ENCODE assay signal across 8 mouse cellular contexts in the genomic region with DNA sequence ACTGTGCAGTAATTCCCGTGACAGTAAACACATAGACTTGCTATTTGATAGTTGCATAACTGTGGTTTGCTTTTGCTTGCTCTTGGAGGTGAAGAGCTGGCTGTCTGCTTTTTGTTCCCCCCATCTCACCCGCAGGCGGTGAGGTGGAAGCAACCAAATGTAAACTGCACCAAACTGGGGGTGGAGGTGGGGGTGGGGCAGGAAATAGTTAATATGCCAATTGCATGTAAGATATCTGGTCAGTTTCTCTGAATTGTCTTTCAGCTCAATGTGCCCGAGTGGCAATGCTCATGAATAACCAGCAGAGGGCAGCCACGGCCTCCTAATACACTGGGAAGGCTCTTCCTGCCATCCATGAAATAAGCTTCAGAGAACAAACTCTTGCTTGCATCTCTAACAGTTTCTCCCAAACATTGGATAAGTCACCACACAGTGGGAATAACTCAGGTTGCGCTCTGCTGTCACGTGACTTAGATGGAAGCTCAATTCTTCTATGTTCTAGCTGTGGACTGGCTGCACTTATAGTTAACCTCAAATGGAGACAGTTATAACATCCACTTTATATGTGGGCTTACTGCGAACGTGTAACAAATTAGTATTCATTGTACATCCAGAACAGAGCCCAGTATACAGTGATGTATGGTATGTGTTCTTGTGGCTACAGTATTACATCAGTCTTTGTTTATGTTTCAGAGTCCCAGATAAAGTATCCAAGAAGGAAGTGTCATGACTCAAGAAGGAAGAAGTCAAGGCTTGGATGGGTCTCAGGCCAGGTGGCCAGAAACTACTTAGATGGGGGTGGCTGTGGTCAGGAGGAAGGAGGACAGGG.
DNase-seq lines count a peak whose midpoint lies in the region; ATAC-seq and TF ChIP-seq lines count a peak whose summit lies in the region.

No protein-coding gene starts in this region.

- no peak overlapping the region for H3K9ac ChIP-seq in embryonic facial prominence, embryonic 14.5 days (ENCODE audit: low read depth, low read length)
- H3K9ac ChIP-seq in lung, postnatal 0 days (replicated peaks; ENCODE audit: low read depth) = no peak overlapping the region

- ATAC-seq in CD4-positive, CD25-positive, alpha-beta regulatory T cell, adult 4 months = peak; percentile 51
- peak; percentile 50; the same call in 1 of the 2 replicates for ATAC-seq in embryonic facial prominence, embryonic 14.5 days (ENCODE audit: low read depth)
- peak; percentile 48 for ATAC-seq in lung, postnatal 0 days

- no peaks in the 10 kb centered on the region for H3K36me3 ChIP-seq in embryonic facial prominence, embryonic 14.5 days (ENCODE audit: control insufficient read depth, insufficient read depth, low read length)
- no peaks in the 10 kb centered on the region for H3K36me3 ChIP-seq in lung, postnatal 0 days (ENCODE audit: insufficient read depth, low read length)

- 0 out of 2 replicates have a peak, but pooled peaks have one; percentile 3 for TF ChIP-seq EP300 in lung, postnatal 0 days (IDR thresholded peaks at IDR 0.05)

- H3K4me3 ChIP-seq in embryonic facial prominence, embryonic 14.5 days (ENCODE audit: low read depth, low read length) = no peak overlapping the region
- no peak overlapping the region for H3K4me3 ChIP-seq in lung, postnatal 0 days (ENCODE audit: low read depth, low read length)

- H3K27me3 ChIP-seq in embryonic facial prominence, embryonic 14.5 days (replicated peaks; ENCODE audit: control insufficient read depth, insufficient read depth, low read length) = no peaks in the 10 kb centered on the region; the same call in 1 of the 2 replicates
- H3K27me3 ChIP-seq in lung, postnatal 0 days (replicated peaks; ENCODE audit: insufficient read depth, low read length) = no peaks in the 10 kb centered on the region

- H3K27ac ChIP-seq in embryonic facial prominence, embryonic 14.5 days (replicated peaks; ENCODE audit: low read depth, low read length) = no peak overlapping the region
- H3K27ac ChIP-seq in lung, postnatal 0 days (ENCODE audit: low read length) = no peak overlapping the region

- WGBS in embryonic facial prominence, embryonic 14.5 days = 23% methylated on average over 9 of the region's 9 CpGs
- 24% methylated on average over 9 of the region's 9 CpGs for WGBS in lung, postnatal 0 days

- H3K9me3 ChIP-seq in embryonic facial prominence, embryonic 14.5 days (ENCODE audit: control insufficient read depth, low read length) = no peaks in the 10 kb centered on the region
- H3K9me3 ChIP-seq in lung, postnatal 0 days (ENCODE audit: low read length) = no peaks in the 10 kb centered on the region

- intact Hi-C loops in heart, postnatal 14 days (cut with DNase I) = loop anchor here (1.0 to 10.0 kb wide), 3 partner anchors 352 to 637 kb away; a partner anchor contains a TSS

- no peak overlapping the region for H3K4me2 ChIP-seq in embryonic facial prominence, embryonic 14.5 days (ENCODE audit: low read depth, low read length)
- H3K4me2 ChIP-seq in lung, postnatal 0 days (replicated peaks; ENCODE audit: low read depth, low read length) = no peak overlapping the region

- peak; percentile 68 to 74 for DNase-seq in adrenal gland, postnatal 36 days
- peak; percentile 81 for DNase-seq in embryonic facial prominence, embryonic 14.5 days (ENCODE audit: low spot score)
- peak; percentile 62 to 78 for DNase-seq in heart, postnatal 14 days
- peak; percentile 70 for DNase-seq in layer of hippocampus, adult 11-12 months (ENCODE audit: low spot score)
- DNase-seq in lung, postnatal 0 days (ENCODE audit: low spot score) = peak; percentile 81
- DNase-seq in retina, postnatal 1 day = peak; percentile 74
- DNase-seq in urinary bladder, postnatal 36 days (ENCODE audit: low spot score in 2 of 2) = peak; percentile 32 to 64

- no peaks in the 10 kb centered on the region for H3K4me1 ChIP-seq in embryonic facial prominence, embryonic 14.5 days (ENCODE audit: control insufficient read depth, insufficient read depth, low read length)
- no peaks in the 10 kb centered on the region for H3K4me1 ChIP-seq in lung, postnatal 0 days (ENCODE audit: insufficient read depth, low read depth, low read length)

- TF ChIP-seq CTCF in lung, postnatal 0 days (IDR thresholded peaks at IDR 0.05) = peak; percentile 95
